Mouse (Mus musculus) erythroblast, embryonic 14.5 days (primary cell): ENCODE results near the gene AU021092. TPM values are rescaled to one million over a fixed set of nuclear protein-coding genes. Genes with fewer than 3 reads are reported as not detected.
"Not testable (repeated sequence)": the region's sequence is repeated elsewhere in the genome, so short reads cannot be mapped to it uniquely, and the experiment has no call there.

Experiments
- H3K27me3 ChIP-seq: 2 replicates; pipeline ENCODE4 v1.6.1; 2012; ENCODE audit warnings: inconsistent platforms; ENCODE audit not compliant: control insufficient read depth
- H3K36me3 ChIP-seq: 2 replicates; pipeline ENCODE4 v1.6.1; 2012; ENCODE audit warnings: mild to moderate bottlenecking, inconsistent platforms; ENCODE audit not compliant: control insufficient read depth
- H3K4me1 ChIP-seq: 2 replicates; pipeline ENCODE4 v1.6.1; 2012; ENCODE audit warnings: inconsistent platforms; ENCODE audit not compliant: control insufficient read depth
- H3K4me3 ChIP-seq: replicated peaks from 2 replicates; pipeline ENCODE3; 2012; ENCODE audit warnings: moderate library complexity, mild to moderate bottlenecking, inconsistent platforms
- H3K9me3 ChIP-seq: 2 replicates; pipeline ENCODE4 v1.6.1; 2012; ENCODE audit warnings: low read length, inconsistent platforms, mixed read lengths; ENCODE audit not compliant: control insufficient read depth
- GATA1 ChIP-seq: IDR thresholded peaks from 2 replicates; pipeline ENCODE4 v1.6.1; 2012; ENCODE audit warnings: low read length, inconsistent platforms, mixed read lengths
- TAL1 ChIP-seq: IDR thresholded peaks from 3 replicates; pipeline ENCODE4 v1.6.1; 2012; ENCODE audit warnings: low read length, inconsistent platforms, mixed read lengths
- polyA plus RNA-seq: library from polyadenylated mRNA; stranded (reverse); fragments of >175 nt; gene quantifications from 2 replicates; pipeline ENCODE4 v1.2.3, GENCODE M21; 2012

Gene AU021092
- polyA plus RNA-seq, 1 experiment = not detected

- peaks cover 20% of the 10 kb centered on the region for H3K4me1 ChIP-seq
- no peak for TF ChIP-seq TAL1
- no peaks in the 10 kb centered on the region for H3K9me3 ChIP-seq
- peaks cover 59% of the 10 kb centered on the region for H3K36me3 ChIP-seq
- H3K4me3 ChIP-seq = no peak overlapping the region
- no peaks in the 10 kb centered on the region for H3K27me3 ChIP-seq
These were observed 28.8 kb upstream of the AU021092 start for GRCm38 (mm10) chr16:5250891-5251290.

- TF ChIP-seq GATA1 (no peak), TAL1 (no peak)
- Histone ChIP-seq H3K4me1 (no peaks in the 10 kb centered on the region), H3K4me3 (no peak overlapping the region), H3K27me3 (no peaks in the 10 kb centered on the region), H3K36me3 (peaks cover 87% of the 10 kb centered on the region), H3K9me3 (no peaks in the 10 kb centered on the region)
These were observed 22.3 kb upstream of the AU021092 start for GRCm38 (mm10) chr16:5244411-5244810.

GRCm38 (mm10) chr16:5242882-5243281 lies 20.8 kb upstream of the AU021092 start:
- TF ChIP-seq GATA1 (no peak), TAL1 (no peak)
- Histone ChIP-seq H3K4me3 (no peak overlapping the region), H3K36me3 (peaks cover 84% of the 10 kb centered on the region), H3K27me3 (no peaks in the 10 kb centered on the region), H3K9me3 (no peaks in the 10 kb centered on the region), H3K4me1 (no peaks in the 10 kb centered on the region)

GRCm38 (mm10) chr16:5242355-5242754 lies 20.3 kb upstream of the AU021092 start:
- Histone ChIP-seq H3K4me1 (no peaks in the 10 kb centered on the region), H3K27me3 (no peaks in the 10 kb centered on the region), H3K9me3 (no peaks in the 10 kb centered on the region), H3K36me3 (peaks cover 78% of the 10 kb centered on the region), H3K4me3 (no peak overlapping the region)
- TF ChIP-seq GATA1 = no peak
- no peak for TF ChIP-seq TAL1

GRCm38 (mm10) chr16:5233418-5234313 lies 11.6 kb upstream of the AU021092 start, which contains the start of gene Alg1:
Gene Alg1 (plus strand): TSS chr16:5233621.
- TF ChIP-seq TAL1 (no peak), GATA1 (no peak)
- Histone ChIP-seq H3K4me1 (peaks cover 26% of the 10 kb centered on the region), H3K4me3 (peak within 1 kb of the TSS; percentile 93), H3K36me3 (peaks cover 14% of the 10 kb centered on the region), H3K27me3 (no peaks in the 10 kb centered on the region), H3K9me3 (no peaks in the 10 kb centered on the region)

GRCm38 (mm10) chr16:5232982-5233381 lies 10.9 kb upstream of the AU021092 start:
- Histone ChIP-seq H3K4me1 (peaks cover 26% of the 10 kb centered on the region), H3K36me3 (peaks cover 8% of the 10 kb centered on the region), H3K9me3 (no peaks in the 10 kb centered on the region), H3K27me3 (no peaks in the 10 kb centered on the region), H3K4me3 (peak overlapping the region; percentile 93)
- no peak for TF ChIP-seq TAL1
- no peak for TF ChIP-seq GATA1

GRCm38 (mm10) chr16:5228103-5228502 lies 6.0 kb upstream of the AU021092 start:
- H3K4me1 ChIP-seq, H3K36me3 ChIP-seq, H3K4me3 ChIP-seq, H3K9me3 ChIP-seq, H3K27me3 ChIP-seq: not testable (repeated sequence)

GRCm38 (mm10) chr16:5227501-5227900 lies 5.4 kb upstream of the AU021092 start:
- not testable (repeated sequence) for H3K4me3 ChIP-seq, H3K9me3 ChIP-seq, H3K4me1 ChIP-seq, H3K27me3 ChIP-seq, H3K36me3 ChIP-seq

- H3K27me3 ChIP-seq, H3K4me3 ChIP-seq, H3K4me1 ChIP-seq, H3K9me3 ChIP-seq, H3K36me3 ChIP-seq: not testable (repeated sequence)
These were observed 4.4 kb upstream of the AU021092 start for GRCm38 (mm10) chr16:5226534-5226933.

GRCm38 (mm10) chr16:5221403-5221802 lies 696 bp downstream of the AU021092 start:
- no peak for TF ChIP-seq TAL1
- TF ChIP-seq GATA1 = no peak
- H3K4me1 ChIP-seq = no peaks in the 10 kb centered on the region
- H3K36me3 ChIP-seq = no peaks in the 10 kb centered on the region
- H3K27me3 ChIP-seq = peaks cover 5% of the 10 kb centered on the region
- no peak overlapping the region for H3K4me3 ChIP-seq
- H3K9me3 ChIP-seq = no peaks in the 10 kb centered on the region
